Mouse (Mus musculus): ENCODE measurements at regions not wholly inside any gene's neighbourhood (a gene's known extent, or its start where the extent isn't known, plus 50 kb on each side); places are given as distances from the start of the nearest gene placed in this dataset.

GRCm38 (mm10) chr14:84257671-84258070 lies 185.7 kb upstream of the Pcdh17 start:
- Histone ChIP-seq H3K4me2 (ENCODE audit: low read length) (no peak overlapping the region), H3K9ac (ENCODE audit: low read depth, low read length) (no peak overlapping the region), H3K27ac (no peak overlapping the region), H3K9me3 (replicated peaks; ENCODE audit: low read length) (no peaks in the 10 kb centered on the region), H3K4me1 (replicated peaks; ENCODE audit: insufficient read depth, low read length) (no peaks in the 10 kb centered on the region), H3K27me3 (ENCODE audit: insufficient read depth, low read length) (no peaks in the 10 kb centered on the region), H3K36me3 (ENCODE audit: insufficient read depth, low read length) (no peaks in the 10 kb centered on the region), H3K4me3 (replicated peaks; ENCODE audit: low read depth, low read length) (no peak overlapping the region)
- DNase-seq (ENCODE audit: low spot score) (peak; percentile 3), ATAC-seq (replicated peaks; ENCODE audit: low FRiP score, low read depth) (no peak)
- peak; percentile 45; the same call in 1 of the 2 replicates for TF ChIP-seq CTCF (IDR thresholded peaks at IDR 0.05; ENCODE audit: low read depth)
- WGBS = 57% methylated on average over 1 of the region's 1 CpGs

GRCm38 (mm10) chr14:84258633-84259032 lies 184.7 kb upstream of the Pcdh17 start:
- DNase-seq (ENCODE audit: low spot score) (no peak), ATAC-seq (replicated peaks; ENCODE audit: low FRiP score, low read depth) (no peak)
- H3K27ac ChIP-seq = no peak overlapping the region
- H3K4me3 ChIP-seq (replicated peaks; ENCODE audit: low read depth, low read length) = no peak overlapping the region
- no peak for TF ChIP-seq CTCF (IDR thresholded peaks at IDR 0.05; ENCODE audit: low read depth)
- H3K4me1 ChIP-seq (replicated peaks; ENCODE audit: insufficient read depth, low read length) = no peaks in the 10 kb centered on the region
- no peak overlapping the region for H3K9ac ChIP-seq (ENCODE audit: low read depth, low read length)
- no peaks in the 10 kb centered on the region for H3K36me3 ChIP-seq (ENCODE audit: insufficient read depth, low read length)
- 51% methylated on average over 2 of the region's 2 CpGs for WGBS
- H3K4me2 ChIP-seq (ENCODE audit: low read length) = no peak overlapping the region
- no peaks in the 10 kb centered on the region for H3K27me3 ChIP-seq (ENCODE audit: insufficient read depth, low read length)
- H3K9me3 ChIP-seq (replicated peaks; ENCODE audit: low read length) = no peaks in the 10 kb centered on the region

- TF ChIP-seq CTCF (IDR thresholded peaks at IDR 0.05; ENCODE audit: low read depth) = no peak
- Histone ChIP-seq H3K9ac (ENCODE audit: low read depth, low read length) (no peak overlapping the region), H3K4me2 (ENCODE audit: low read length) (no peak overlapping the region), H3K4me3 (replicated peaks; ENCODE audit: low read depth, low read length) (no peak overlapping the region), H3K36me3 (ENCODE audit: insufficient read depth, low read length) (no peaks in the 10 kb centered on the region), H3K27ac (no peak overlapping the region), H3K4me1 (replicated peaks; ENCODE audit: insufficient read depth, low read length) (no peaks in the 10 kb centered on the region), H3K27me3 (ENCODE audit: insufficient read depth, low read length) (no peaks in the 10 kb centered on the region), H3K9me3 (replicated peaks; ENCODE audit: low read length) (no peaks in the 10 kb centered on the region)
- ATAC-seq (replicated peaks; ENCODE audit: low FRiP score, low read depth) (no peak), DNase-seq (ENCODE audit: low spot score) (no peak)
- 93% methylated on average over 1 of the region's 1 CpGs for WGBS
Observed at GRCm38 (mm10) chr14:84263936-84264335, 179.4 kb upstream of the Pcdh17 start.

- WGBS = 46% methylated on average over 7 of the region's 7 CpGs
- DNase-seq (ENCODE audit: low spot score) (no peak), ATAC-seq (replicated peaks; ENCODE audit: low FRiP score, low read depth) (no peak)
- Histone ChIP-seq H3K9me3 (replicated peaks; ENCODE audit: low read length) (no peaks in the 10 kb centered on the region), H3K27me3 (ENCODE audit: insufficient read depth, low read length) (no peaks in the 10 kb centered on the region), H3K4me3 (replicated peaks; ENCODE audit: low read depth, low read length) (no peak overlapping the region), H3K4me2 (ENCODE audit: low read length) (no peak overlapping the region), H3K27ac (no peak overlapping the region), H3K4me1 (replicated peaks; ENCODE audit: insufficient read depth, low read length) (no peaks in the 10 kb centered on the region), H3K36me3 (ENCODE audit: insufficient read depth, low read length) (no peaks in the 10 kb centered on the region), H3K9ac (ENCODE audit: low read depth, low read length) (no peak overlapping the region)
- no peak for TF ChIP-seq CTCF (IDR thresholded peaks at IDR 0.05; ENCODE audit: low read depth)
Observed at GRCm38 (mm10) chr14:84266217-84266616, 177.1 kb upstream of the Pcdh17 start.

DNA sequence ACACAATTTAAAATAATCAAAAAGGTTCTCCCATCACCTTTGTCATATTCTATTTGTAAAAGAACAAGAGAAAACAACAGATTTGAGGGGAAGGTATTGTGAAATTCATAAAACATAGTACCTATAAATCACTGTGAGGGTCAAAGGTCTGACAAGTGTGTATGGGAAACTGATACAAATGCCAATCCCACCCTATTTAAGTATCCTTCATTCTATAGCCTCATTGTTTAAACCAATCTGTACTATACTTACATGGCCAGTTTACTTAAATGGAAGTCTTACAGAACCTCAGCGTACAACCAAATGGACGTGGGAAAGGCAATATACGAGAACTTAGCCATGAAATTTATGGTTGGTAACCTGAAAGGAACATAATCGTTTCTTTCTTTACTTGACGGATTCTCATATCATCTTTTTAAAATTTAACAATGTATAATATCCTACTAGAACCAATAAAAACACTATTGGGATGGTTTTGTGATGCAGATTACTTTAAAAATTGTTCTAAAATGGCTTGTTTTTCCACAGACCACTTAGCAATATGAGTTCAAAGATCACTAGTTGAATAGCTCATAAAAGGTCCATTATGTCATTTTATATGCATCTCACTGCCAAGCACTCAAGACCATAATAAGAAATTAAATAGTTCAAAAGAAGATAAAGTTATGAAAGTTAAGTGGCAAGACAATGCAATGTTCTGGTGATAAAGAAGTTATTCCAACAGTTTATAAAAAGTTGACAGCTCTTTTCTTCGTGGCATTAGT lies 159.7 kb upstream of the Pcdh17 start:
- no peak overlapping the region for H3K4me2 ChIP-seq (ENCODE audit: low read length)
- no peak overlapping the region for H3K4me3 ChIP-seq (replicated peaks; ENCODE audit: low read depth, low read length)
- TF ChIP-seq CTCF (IDR thresholded peaks at IDR 0.05; ENCODE audit: low read depth) = no peak
- H3K4me1 ChIP-seq (replicated peaks; ENCODE audit: insufficient read depth, low read length) = no peaks in the 10 kb centered on the region
- ATAC-seq (replicated peaks; ENCODE audit: low FRiP score, low read depth) (no peak), DNase-seq (ENCODE audit: low spot score) (no peak)
- H3K27me3 ChIP-seq (ENCODE audit: insufficient read depth, low read length) = no peaks in the 10 kb centered on the region
- no peaks in the 10 kb centered on the region for H3K9me3 ChIP-seq (replicated peaks; ENCODE audit: low read length)
- no peak overlapping the region for H3K27ac ChIP-seq
- no peak overlapping the region for H3K9ac ChIP-seq (ENCODE audit: low read depth, low read length)
- H3K36me3 ChIP-seq (ENCODE audit: insufficient read depth, low read length) = no peaks in the 10 kb centered on the region
- WGBS = 78% methylated on average over 6 of the region's 6 CpGs

- ATAC-seq (replicated peaks; ENCODE audit: low FRiP score, low read depth) (no peak), DNase-seq (ENCODE audit: low spot score) (no peak)
- H3K9me3 ChIP-seq (replicated peaks; ENCODE audit: low read length) = no peaks in the 10 kb centered on the region
- TF ChIP-seq CTCF (IDR thresholded peaks at IDR 0.05; ENCODE audit: low read depth) = no peak
- 59% methylated on average over 1 of the region's 1 CpGs for WGBS
- no peak overlapping the region for H3K4me2 ChIP-seq (ENCODE audit: low read length)
- no peak overlapping the region for H3K4me3 ChIP-seq (replicated peaks; ENCODE audit: low read depth, low read length)
- no peaks in the 10 kb centered on the region for H3K36me3 ChIP-seq (ENCODE audit: insufficient read depth, low read length)
- no peak overlapping the region for H3K27ac ChIP-seq
- H3K4me1 ChIP-seq (replicated peaks; ENCODE audit: insufficient read depth, low read length) = no peaks in the 10 kb centered on the region
- H3K27me3 ChIP-seq (ENCODE audit: insufficient read depth, low read length) = no peaks in the 10 kb centered on the region
- no peak overlapping the region for H3K9ac ChIP-seq (ENCODE audit: low read depth, low read length)
Observed at GRCm38 (mm10) chr14:84320738-84321137, 122.6 kb upstream of the Pcdh17 start.

DNA sequence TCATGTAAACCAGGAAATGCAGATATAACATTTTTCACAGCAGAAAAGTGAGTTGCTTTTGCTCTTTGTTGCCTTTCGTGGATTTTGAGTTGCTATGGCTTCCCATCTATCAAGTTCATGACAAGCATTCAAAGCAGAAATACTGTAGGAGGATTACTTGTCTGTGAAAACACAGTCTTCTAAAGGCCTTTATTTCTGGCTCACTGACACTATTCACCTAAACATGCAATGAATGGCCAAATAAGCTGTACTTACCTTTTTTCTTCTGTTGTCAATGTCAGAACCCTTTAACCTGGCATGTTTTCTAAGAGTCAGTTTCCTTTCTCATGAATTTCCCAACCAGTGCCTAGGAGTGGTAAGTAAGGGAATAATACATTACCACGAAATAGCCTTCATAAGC lies 103.8 kb upstream of the Pcdh17 start:
- Histone ChIP-seq H3K4me2 (ENCODE audit: low read length) (no peak overlapping the region), H3K4me1 (replicated peaks; ENCODE audit: insufficient read depth, low read length) (no peaks in the 10 kb centered on the region), H3K27me3 (ENCODE audit: insufficient read depth, low read length) (no peaks in the 10 kb centered on the region), H3K9me3 (replicated peaks; ENCODE audit: low read length) (no peaks in the 10 kb centered on the region), H3K36me3 (ENCODE audit: insufficient read depth, low read length) (no peaks in the 10 kb centered on the region), H3K4me3 (replicated peaks; ENCODE audit: low read depth, low read length) (no peak overlapping the region), H3K9ac (ENCODE audit: low read depth, low read length) (no peak overlapping the region), H3K27ac (no peak overlapping the region)
- no peak for DNase-seq (ENCODE audit: low spot score)
- ATAC-seq (replicated peaks; ENCODE audit: low FRiP score, low read depth) = no peak
- TF ChIP-seq CTCF (IDR thresholded peaks at IDR 0.05; ENCODE audit: low read depth) = no peak
- WGBS = 62% methylated on average over 2 of the region's 2 CpGs

All from kidney, postnatal 0 days (tissue).